Mouse (Mus musculus) neural tube, embryonic 14.5 days (tissue): Measurements from ENCODE around the gene Nmur1. TPM values are rescaled to one million over a fixed set of nuclear protein-coding genes. Genes with fewer than 3 reads are reported as not detected.
"Not testable (repeated sequence)": the region's sequence is repeated elsewhere in the genome, so short reads cannot be mapped to it uniquely, and the experiment has no call there.

Source experiments
- ATAC-seq: fragments of 200-750 bp; cut with Nextera tagmentation; 2 replicates; pipeline ENCODE4 v1.8.0; 2017; ENCODE audit warnings: low read depth, mild to moderate bottlenecking, moderate TSS enrichment, moderate library complexity
- H3K27ac ChIP-seq: fragments of 300-500 bp; sonication (generic); 2 replicates; pipeline ENCODE4 v1.5.1; 2014; ENCODE audit warnings: low read depth, mild to moderate bottlenecking, control low read depth, low read length, moderate library complexity, mixed read lengths
- H3K27me3 ChIP-seq: fragments of 300-500 bp; sonication (generic); 2 replicates; pipeline ENCODE4 v1.6.1; 2014; ENCODE audit warnings: low read length; ENCODE audit not compliant: control insufficient read depth, insufficient read depth
- H3K36me3 ChIP-seq: fragments of 300-500 bp; sonication (generic); 2 replicates; pipeline ENCODE4 v1.6.1; 2014; ENCODE audit warnings: low read length, mixed read lengths; ENCODE audit not compliant: control insufficient read depth, insufficient read depth
- H3K4me1 ChIP-seq: fragments of 300-500 bp; sonication (generic); 2 replicates; pipeline ENCODE4 v1.6.1; 2014; ENCODE audit warnings: low read length; ENCODE audit not compliant: control insufficient read depth, insufficient read depth
- H3K4me2 ChIP-seq: fragments of 300-500 bp; sonication (generic); 2 replicates; pipeline ENCODE4 v1.6.1; 2014; ENCODE audit warnings: mild to moderate bottlenecking, low read depth, low read length, control low read depth
- H3K4me3 ChIP-seq: fragments of 300-500 bp; sonication (generic); 2 replicates; pipeline ENCODE4 v1.5.1; 2014; ENCODE audit warnings: low read depth, low read length, control low read depth, mixed read lengths
- H3K9ac ChIP-seq: fragments of 300-500 bp; sonication (generic); replicated peaks from 2 replicates; pipeline ENCODE4 v1.6.1; 2014; ENCODE audit warnings: low read depth, mild to moderate bottlenecking, control low read depth, low read length, mixed read lengths
- H3K9me3 ChIP-seq: fragments of 300-500 bp; sonication (generic); 2 replicates; pipeline ENCODE4 v1.6.1; 2016; ENCODE audit warnings: low read length; ENCODE audit not compliant: control insufficient read depth
- WGBS: fragments of 180-500 bp; shearing (Covaris S2); extraction: QIAGEN DNeasy Blood & Tissue Kit; methylation state at CpG from one replicate; pipeline ENCODE4 v1.1.7; 2014; 5-methylcytosine and 5-hydroxymethylcytosine counted together
- microRNA-seq: library from miRNA; unstranded; fragments of <30 nt; microRNA quantifications from one replicate; pipeline ENCODE4, GENCODE M21; 2016
- polyA plus RNA-seq: library from polyadenylated mRNA; unstranded; fragments of >200 nt; fragmentation: Nextera tagmentation; extraction: Ambion mirVana; gene quantifications from 2 replicates; pipeline ENCODE4 v1.2.1, GENCODE M21; 2014

Nmur1 gene
- polyA plus RNA-seq, 1 experiment from 2014 or later: not detected

DNA sequence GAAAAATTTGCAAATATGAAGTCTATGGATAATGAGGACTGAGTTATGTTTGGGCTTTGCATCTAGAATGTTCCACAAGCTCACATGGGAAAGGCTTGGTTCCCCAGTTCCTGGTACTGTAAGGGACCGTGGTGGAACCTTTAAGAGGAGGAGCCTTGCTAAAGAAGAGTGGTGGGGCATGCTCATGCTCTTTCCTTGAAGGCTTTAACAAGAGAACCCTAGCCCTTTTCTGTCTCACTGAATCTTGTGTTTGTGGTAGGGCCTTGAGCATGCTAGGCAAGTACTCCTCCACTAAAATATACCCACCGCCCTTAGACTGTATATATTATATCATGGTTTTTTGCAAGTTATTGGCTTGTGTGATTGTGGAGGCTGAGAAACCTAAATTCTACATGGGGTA lies 83.7 kb downstream of the Nmur1 start:
- Histone ChIP-seq H3K27me3 (no peaks in the 10 kb centered on the region), H3K4me2 (no peak overlapping the region), H3K4me3 (no peak overlapping the region), H3K27ac (no peak overlapping the region), H3K9me3 (no peaks in the 10 kb centered on the region), H3K4me1 (no peaks in the 10 kb centered on the region), H3K36me3 (no peaks in the 10 kb centered on the region), H3K9ac (no peak overlapping the region)
- ATAC-seq: no peak
- WGBS: 88% methylated on average over 2 of the region's 2 CpGs

- H3K36me3 ChIP-seq, H3K4me1 ChIP-seq, H3K9me3 ChIP-seq, H3K9ac ChIP-seq, H3K27me3 ChIP-seq, H3K4me2 ChIP-seq, H3K4me3 ChIP-seq, ATAC-seq, H3K27ac ChIP-seq: not testable (repeated sequence)
- WGBS: 83% methylated on average over 2 of the region's 2 CpGs
Observed at GRCm38 (mm10) chr1:86341096-86341495, 84.9 kb downstream of the Nmur1 start.

- H3K9me3 ChIP-seq: no peaks in the 10 kb centered on the region
- WGBS: 33% methylated on average over 4 of the region's 4 CpGs
Observed at GRCm38 (mm10) chr1:86339156-86339812, 86.7 kb downstream of the Nmur1 start.

DNA sequence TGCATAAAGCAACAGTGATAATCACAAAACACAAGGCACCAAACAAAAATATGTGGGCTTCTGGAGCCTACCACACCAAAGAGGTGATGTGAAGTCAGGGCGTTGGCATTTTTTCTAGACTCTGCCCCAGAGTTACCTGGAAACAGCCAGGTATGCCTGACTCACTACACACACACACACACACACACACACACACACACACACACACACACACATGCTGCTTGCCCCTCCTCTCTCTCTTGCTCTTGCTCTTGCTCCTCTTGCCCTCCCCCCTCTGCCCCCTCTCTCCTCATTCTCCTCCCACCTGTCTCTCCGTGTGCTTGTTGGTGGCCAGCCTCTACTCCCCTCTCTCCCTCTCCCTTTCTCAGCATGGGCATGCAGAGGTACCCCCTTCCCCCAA lies 89.7 kb downstream of the Nmur1 start:
- Histone ChIP-seq H3K4me2 (no peak overlapping the region), H3K27ac (no peak overlapping the region), H3K9me3 (no peaks in the 10 kb centered on the region), H3K4me1 (no peaks in the 10 kb centered on the region), H3K36me3 (no peaks in the 10 kb centered on the region), H3K4me3 (no peak overlapping the region), H3K27me3 (no peaks in the 10 kb centered on the region), H3K9ac (no peak overlapping the region)
- ATAC-seq: no peak
- WGBS: 59% methylated on average over 2 of the region's 2 CpGs

More at GRCm38 (mm10) chr1:86339156-86339812, 86.7 kb downstream of the Nmur1 start:
- Histone ChIP-seq H3K36me3 (no peaks in the 10 kb centered on the region), H3K9ac (no peak overlapping the region), H3K4me1 (no peaks in the 10 kb centered on the region), H3K4me3 (no peak overlapping the region), H3K27me3 (no peaks in the 10 kb centered on the region), H3K4me2 (no peak overlapping the region), H3K27ac (no peak overlapping the region)
- ATAC-seq: peak; percentile 83

Small RNA genes lying within 50 kb of the gene (microRNA-seq; reads per million reads assigned to microRNA genes)
- 72.8 reads per million, percentile 41 among the genes with 10 or more reads in this experiment for gene mmu-mir-3535

Other genes starting within 250 kb of the Nmur1 start
- gene B3gnt7, start 123.4 kb downstream of the Nmur1 start, polyA plus RNA-seq: 5.0 and 6.8 TPM in 2 replicates
- gene Ncl, start 66.8 kb downstream of the Nmur1 start, polyA plus RNA-seq: 165 and 194 TPM in 2 replicates
- gene Tex44, start 101 bp upstream of the Nmur1 start, polyA plus RNA-seq: not detected in 2 replicates
- gene Ptma, start 100.5 kb upstream of the Nmur1 start, polyA plus RNA-seq: 1,651 and 1,970 TPM in 2 replicates
- gene Pde6d, start 156.4 kb upstream of the Nmur1 start, polyA plus RNA-seq: 92.9 and 97.4 TPM in 2 replicates
- 52.1 and 55.7 TPM in 2 replicates for gene Cops7b, start 156.7 kb upstream of the Nmur1 start, polyA plus RNA-seq
- gene Nppc, start 244.3 kb upstream of the Nmur1 start, polyA plus RNA-seq: 13.4 and 18.4 TPM in 2 replicates